Mouse (Mus musculus) inflammation-experienced regulatory T-cells, adult 6 months (primary cell): ENCODE results near the gene Gm6164. TPM values are rescaled to one million over a fixed set of nuclear protein-coding genes. Genes with fewer than 3 reads are reported as not detected.
"Not testable (repeated sequence)": the region's sequence is repeated elsewhere in the genome, so short reads cannot be mapped to it uniquely, and the experiment has no call there.

Experiments used
- ATAC-seq: one replicate; pipeline ENCODE4 v1.8.0; 2017
- polyA plus RNA-seq, 3 experiments: library from polyadenylated mRNA; unstranded; fragments of 100-300 nt; shearing (Covaris generic); gene quantifications; one replicate each; pipeline ENCODE4 v1.2.1; 2017

The Gm6164 gene
- not detected for polyA plus RNA-seq

DNA sequence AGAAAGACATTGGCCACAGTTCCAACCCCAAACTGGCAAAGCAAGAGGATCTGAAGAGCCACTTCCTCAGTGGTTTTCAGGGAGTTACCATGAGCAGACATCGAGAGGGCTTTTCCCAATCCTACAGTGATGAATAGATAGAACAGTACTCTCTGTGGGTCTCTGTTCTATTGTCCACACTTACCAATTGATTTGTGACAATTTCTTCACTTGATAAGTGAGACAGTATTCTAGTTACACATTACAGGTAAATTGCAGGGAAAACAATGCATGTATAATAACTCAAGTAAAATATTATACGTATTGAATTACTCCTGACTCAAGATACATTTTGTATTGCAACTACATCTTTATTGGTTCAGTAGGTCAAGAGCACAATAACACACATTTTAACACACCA lies at the start of gene Gm6164:
Gm6164 (minus strand) TSS at position 101 of the 400 bp plus-strand sequence.
- not testable (repeated sequence) for ATAC-seq

DNA sequence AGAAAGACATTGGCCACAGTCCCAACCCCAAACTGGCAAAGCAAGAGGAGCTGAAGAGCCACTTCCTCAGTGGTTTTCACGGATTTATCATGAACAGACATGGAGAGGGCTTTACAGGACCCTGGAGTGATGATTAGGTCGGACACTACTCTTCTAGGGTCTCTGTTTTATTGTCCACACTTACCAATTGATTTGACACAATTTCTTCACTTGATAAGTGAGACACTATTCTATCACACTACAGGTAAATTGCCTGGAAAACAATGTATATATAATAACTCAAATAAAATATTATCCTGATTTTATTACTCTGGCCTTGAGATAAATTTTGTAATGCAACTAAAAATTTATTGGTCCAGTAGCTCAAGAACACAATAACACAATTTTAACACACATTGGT lies 28.3 kb upstream of the Gm6164 start, which contains the start of gene Gm4498:
Gm4498 (minus strand) TSS at position 101 of the 400 bp plus-strand sequence.
- not testable (repeated sequence) for ATAC-seq

DNA sequence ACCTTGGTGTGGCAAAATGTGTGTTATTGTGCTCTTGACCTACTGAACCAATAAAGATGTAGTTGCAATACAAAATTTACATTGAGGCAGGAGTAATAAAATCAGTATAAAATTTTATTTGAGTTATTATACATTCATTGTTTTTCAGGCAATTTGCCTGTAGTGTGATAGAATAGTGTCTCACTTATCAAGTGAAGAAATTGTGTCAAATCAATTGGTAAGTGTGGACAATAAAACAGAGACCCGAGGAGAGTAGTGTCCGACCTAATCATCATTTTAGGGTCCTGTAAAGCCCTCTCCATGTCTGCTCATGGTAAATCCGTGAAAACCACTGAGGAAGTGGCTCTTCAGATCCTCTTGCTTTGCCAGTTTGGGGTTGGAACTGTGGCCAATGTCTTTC lies 12.0 kb downstream of the Gm6164 start, which contains the start of gene Vmn1r95:
Vmn1r95 (plus strand) TSS at position 301 of the 400 bp plus-strand sequence.
- ATAC-seq, result not testable (repeated sequence)

DNA sequence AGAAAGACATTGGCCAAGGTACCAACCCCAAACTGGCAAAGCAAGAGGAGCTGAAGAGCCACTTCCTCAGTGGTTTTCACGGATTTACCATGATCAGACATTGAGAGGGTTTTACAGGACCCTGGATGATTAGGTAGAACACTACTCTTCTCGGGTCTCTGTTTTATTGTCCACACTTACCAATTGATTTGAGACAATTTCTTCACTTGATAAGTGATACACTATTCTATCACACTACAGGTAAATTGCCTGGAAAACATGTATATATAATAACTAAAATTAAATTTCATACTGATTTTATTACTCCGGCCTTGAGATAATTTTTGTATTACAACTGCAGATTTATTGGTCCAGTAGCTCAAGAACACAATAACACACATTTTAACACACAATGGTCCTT lies 37.1 kb downstream of the Gm6164 start, which contains the start of gene Vmn1r94:
Vmn1r94 (minus strand) TSS at position 101 of the 400 bp plus-strand sequence.
- not testable (repeated sequence) for ATAC-seq

Other genes with a start within 250 kb of the Gm6164 start
- gene Ceacam20, start 240.2 kb downstream of the Gm6164 start, polyA plus RNA-seq, result 1 to 10 TPM in 1 of 3 experiments, not detected in 2; 1.1 TPM
- gene Nlrp9b, start 214.1 kb downstream of the Gm6164 start, polyA plus RNA-seq, result not detected
- gene Vmn1r91, start 105.9 kb downstream of the Gm6164 start, polyA plus RNA-seq, result not detected
- not detected for gene Gm16442, start 83.0 kb downstream of the Gm6164 start, polyA plus RNA-seq
- gene Vmn1r93, start 66.5 kb downstream of the Gm6164 start, polyA plus RNA-seq, result not detected
- gene Vmn1r94, start 37.2 kb downstream of the Gm6164 start, polyA plus RNA-seq, result not detected
- not detected for gene Vmn1r95, start 11.9 kb downstream of the Gm6164 start, polyA plus RNA-seq
- gene Gm4498, start 28.2 kb upstream of the Gm6164 start, polyA plus RNA-seq, result not detected
- not detected for gene Gm5890, start 57.2 kb upstream of the Gm6164 start, polyA plus RNA-seq
- gene Gm4133, start 128.5 kb upstream of the Gm6164 start, polyA plus RNA-seq, result not detected
- gene Gm5728, start 169.8 kb upstream of the Gm6164 start, polyA plus RNA-seq, result not detected
- gene Vmn1r100, start 212.3 kb upstream of the Gm6164 start, polyA plus RNA-seq, result not detected
- not detected for gene Vmn1r101, start 237.0 kb upstream of the Gm6164 start, polyA plus RNA-seq